Mouse (Mus musculus): Measurements from ENCODE around the gene 1700025C18Rik.

1700025C18Rik gene

GRCm38 (mm10) chr2:165078045-165078444 is 12.5 kb downstream of the 1700025C18Rik start:
- in situ Hi-C loops (cut with MboI, MseI): loop anchor here (5.0 kb wide), 2 partner anchors 199 to 284 kb away; no protein-coding TSS in a partner anchor

GRCm38 (mm10) chr2:165077055-165077454 is 13.5 kb downstream of the 1700025C18Rik start:
- in situ Hi-C loops (cut with MboI, MseI): loop anchor here (5.0 kb wide), 2 partner anchors 200 to 285 kb away; no protein-coding TSS in a partner anchor

- in situ Hi-C loops (cut with MboI, MseI): loop anchor here (5.0 kb wide), 3 partner anchors 37 to 287 kb away; no protein-coding TSS in a partner anchor
These were observed 15.6 kb downstream of the 1700025C18Rik start for GRCm38 (mm10) chr2:165074937-165075336.

GRCm38 (mm10) chr2:165074081-165074884 is 16.3 kb downstream of the 1700025C18Rik start:
- in situ Hi-C loops (cut with MboI, MseI): loop anchor here (5.0 kb wide), 1 partner anchor 38 kb away; no protein-coding TSS in a partner anchor

GRCm38 (mm10) chr2:165073381-165073781 is 17.2 kb downstream of the 1700025C18Rik start:
- in situ Hi-C loops (cut with MboI, MseI): loop anchor here (5.0 kb wide), 1 partner anchor 39 kb away; no protein-coding TSS in a partner anchor

GRCm38 (mm10) chr2:165070096-165070816 is 20.3 kb downstream of the 1700025C18Rik start:
- in situ Hi-C loops (cut with MboI, MseI): loop anchor here (5.0 kb wide), 1 partner anchor 42 kb away; no protein-coding TSS in a partner anchor

GRCm38 (mm10) chr2:165068806-165069205 is 21.7 kb downstream of the 1700025C18Rik start:
- in situ Hi-C loops (cut with MboI, MseI): loop anchor here (10.0 kb wide), 1 partner anchor 114 kb away; no protein-coding TSS in a partner anchor

- in situ Hi-C loops (cut with MboI, MseI): loop anchor here (10.0 kb wide), 1 partner anchor 110 kb away; no protein-coding TSS in a partner anchor
These were observed 26.1 kb downstream of the 1700025C18Rik start for GRCm38 (mm10) chr2:165064489-165064888.

- in situ Hi-C loops (cut with MboI, MseI): loop anchor here (10.0 kb wide), 1 partner anchor 107 kb away; no protein-coding TSS in a partner anchor
These were observed 28.7 kb downstream of the 1700025C18Rik start for GRCm38 (mm10) chr2:165061638-165062433.

GRCm38 (mm10) chr2:165059961-165060360 is 30.6 kb downstream of the 1700025C18Rik start:
- in situ Hi-C loops (cut with MboI, MseI): loop anchor here (10.0 kb wide), 1 partner anchor 105 kb away; no protein-coding TSS in a partner anchor

GRCm38 (mm10) chr2:165056377-165057085 is 34.0 kb downstream of the 1700025C18Rik start:
- in situ Hi-C loops (cut with MboI, MseI): no loop called here

- in situ Hi-C loops (cut with MboI, MseI): no loop called here
These were observed 34.6 kb downstream of the 1700025C18Rik start for GRCm38 (mm10) chr2:165055905-165056304.

- in situ Hi-C loops (cut with MboI, MseI): no loop called here
These were observed 35.4 kb downstream of the 1700025C18Rik start, which contains the start of gene Cd40 for GRCm38 (mm10) chr2:165054888-165055852. Cd40 (plus strand) TSS chr2:165055627.

- in situ Hi-C loops (cut with MboI, MseI): no loop called here
These were observed 39.0 kb downstream of the 1700025C18Rik start for GRCm38 (mm10) chr2:165051566-165051965.

GRCm38 (mm10) chr2:165050826-165051548 is 39.6 kb downstream of the 1700025C18Rik start:
- in situ Hi-C loops (cut with MboI, MseI): no loop called here

- in situ Hi-C loops (cut with MboI, MseI): loop anchor here (10.0 kb wide), 1 partner anchor 1024 kb away; the partner anchor contains the start of gene Pabpc1l
These were observed 41.5 kb downstream of the 1700025C18Rik start for GRCm38 (mm10) chr2:165049044-165049443.

GRCm38 (mm10) chr2:165043729-165044128 is 46.8 kb downstream of the 1700025C18Rik start:
- in situ Hi-C loops (cut with MboI, MseI): loop anchor here (10.0 kb wide), 1 partner anchor 1019 kb away; the partner anchor contains the start of gene Pabpc1l

- in situ Hi-C loops (cut with MboI, MseI): loop anchor here (10.0 kb wide), 1 partner anchor 1018 kb away; the partner anchor contains the start of gene Pabpc1l
These were observed 47.4 kb downstream of the 1700025C18Rik start for GRCm38 (mm10) chr2:165043090-165043636.
